Mouse (Mus musculus) lung, embryonic 15.5 days (tissue): ENCODE results near the gene Hist1h2bm. TPM values are rescaled to one million over a fixed set of nuclear protein-coding genes. Genes with fewer than 3 reads are reported as not detected.
"Not testable (repeated sequence)": the region's sequence is repeated elsewhere in the genome, so short reads cannot be mapped to it uniquely, and the experiment has no call there.

Source experiments
- ATAC-seq: fragments of 200-750 bp; cut with Nextera tagmentation; 2 replicates; pipeline ENCODE4 v1.8.0; 2017; ENCODE audit warnings: moderate number of reproducible peaks, borderline replicate concordance; ENCODE audit not compliant: low FRiP score, low TSS enrichment; ENCODE audit errors: extremely low read depth
- H3K27ac ChIP-seq: fragments of 300-500 bp; sonication (generic); 2 replicates; pipeline ENCODE4 v1.5.1; 2015; ENCODE audit warnings: moderate library complexity, mild to moderate bottlenecking, inconsistent platforms
- H3K27me3 ChIP-seq: fragments of 300-500 bp; sonication (generic); 2 replicates; pipeline ENCODE4 v1.6.1; 2015; ENCODE audit warnings: inconsistent platforms
- H3K36me3 ChIP-seq: fragments of 300-500 bp; sonication (generic); 2 replicates; pipeline ENCODE4 v1.6.1; 2015; ENCODE audit warnings: inconsistent platforms
- H3K4me1 ChIP-seq: fragments of 300-500 bp; sonication (generic); 2 replicates; pipeline ENCODE4 v1.6.1; 2015; ENCODE audit warnings: inconsistent platforms
- H3K4me2 ChIP-seq: fragments of 300-500 bp; sonication (generic); 2 replicates; pipeline ENCODE4 v1.6.1; 2015; ENCODE audit warnings: inconsistent platforms, mild to moderate bottlenecking, moderate library complexity
- H3K4me3 ChIP-seq: fragments of 300-500 bp; sonication (generic); 2 replicates; pipeline ENCODE4 v1.5.1; 2015; ENCODE audit warnings: mild to moderate bottlenecking, inconsistent platforms
- H3K9ac ChIP-seq: fragments of 300-500 bp; sonication (generic); 2 replicates; pipeline ENCODE4 v1.6.1; 2015; ENCODE audit warnings: inconsistent platforms
- H3K9me3 ChIP-seq: fragments of 300-500 bp; sonication (generic); 2 replicates; pipeline ENCODE4 v1.6.1; 2016; ENCODE audit warnings: inconsistent platforms
- WGBS: fragments of 180-500 bp; shearing (Covaris S2); methylation state at CpG from one replicate; pipeline ENCODE4 v1.1.7; 2015; 5-methylcytosine and 5-hydroxymethylcytosine counted together
- microRNA-seq: library from miRNA; unstranded; fragments of <30 nt; microRNA quantifications from one replicate; pipeline ENCODE4, GENCODE M21; 2016
- polyA plus RNA-seq: library from polyadenylated mRNA; unstranded; fragments of >200 nt; fragmentation: Nextera tagmentation; extraction: Ambion mirVana; gene quantifications from 2 replicates; pipeline ENCODE4 v1.2.1, GENCODE M21; 2015

The Hist1h2bm gene
- polyA plus RNA-seq, 1 experiment from 2014 or later = 5.5 TPM

DNA sequence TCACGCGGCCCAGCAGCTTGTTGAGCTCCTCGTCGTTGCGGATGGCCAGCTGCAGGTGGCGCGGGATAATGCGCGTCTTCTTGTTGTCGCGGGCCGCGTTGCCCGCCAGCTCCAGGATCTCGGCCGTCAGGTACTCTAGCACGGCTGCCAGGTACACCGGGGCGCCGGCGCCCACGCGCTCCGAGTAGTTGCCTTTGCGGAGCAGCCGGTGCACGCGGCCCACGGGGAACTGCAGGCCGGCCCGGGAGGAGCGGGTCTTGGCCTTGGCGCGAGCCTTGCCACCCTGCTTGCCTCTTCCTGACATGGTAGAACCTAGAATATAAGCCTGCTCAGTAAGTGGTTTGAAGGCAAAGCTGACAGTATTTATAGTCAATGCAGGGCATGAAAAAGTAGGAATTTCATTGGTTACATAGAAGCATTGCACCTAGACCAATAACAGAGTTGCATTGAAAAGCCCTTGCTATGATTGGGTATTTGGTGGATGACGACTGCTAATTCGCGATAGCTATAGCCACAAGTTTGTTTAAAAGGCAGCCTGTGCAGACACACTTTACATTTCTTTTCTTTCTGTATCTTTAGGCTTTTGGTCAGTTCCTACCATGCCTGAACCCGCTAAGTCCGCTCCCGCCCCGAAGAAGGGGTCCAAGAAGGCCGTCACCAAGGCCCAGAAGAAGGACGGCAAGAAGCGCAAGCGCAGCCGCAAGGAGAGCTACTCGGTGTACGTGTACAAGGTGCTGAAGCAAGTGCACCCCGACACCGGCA is 31.9 kb downstream of the Hist1h2bm start, which contains the start of the genes Hist1h2ak and Hist1h2bn:
TSS of gene Hist1h2ak (minus strand) at position 304 of the 762 bp plus-strand sequence.
TSS of gene Hist1h2bn (plus strand) at position 600 of the 762 bp plus-strand sequence.
- H3K27ac ChIP-seq = peak within 1 kb of the TSS; percentile 96
- H3K9me3 ChIP-seq, H3K36me3 ChIP-seq, H3K27me3 ChIP-seq: not testable (repeated sequence)
- H3K9ac ChIP-seq = peak within 1 kb of the TSS; percentile 55
- ATAC-seq = peak; percentile 92
- H3K4me3 ChIP-seq = peak within 1 kb of the TSS; percentile 47
- H3K4me2 ChIP-seq = peak within 1 kb of the TSS; percentile 70
- peaks cover 29% of the 10 kb centered on the region for H3K4me1 ChIP-seq
- under 1% methylated on average over 49 of the region's 50 CpGs for WGBS

DNA sequence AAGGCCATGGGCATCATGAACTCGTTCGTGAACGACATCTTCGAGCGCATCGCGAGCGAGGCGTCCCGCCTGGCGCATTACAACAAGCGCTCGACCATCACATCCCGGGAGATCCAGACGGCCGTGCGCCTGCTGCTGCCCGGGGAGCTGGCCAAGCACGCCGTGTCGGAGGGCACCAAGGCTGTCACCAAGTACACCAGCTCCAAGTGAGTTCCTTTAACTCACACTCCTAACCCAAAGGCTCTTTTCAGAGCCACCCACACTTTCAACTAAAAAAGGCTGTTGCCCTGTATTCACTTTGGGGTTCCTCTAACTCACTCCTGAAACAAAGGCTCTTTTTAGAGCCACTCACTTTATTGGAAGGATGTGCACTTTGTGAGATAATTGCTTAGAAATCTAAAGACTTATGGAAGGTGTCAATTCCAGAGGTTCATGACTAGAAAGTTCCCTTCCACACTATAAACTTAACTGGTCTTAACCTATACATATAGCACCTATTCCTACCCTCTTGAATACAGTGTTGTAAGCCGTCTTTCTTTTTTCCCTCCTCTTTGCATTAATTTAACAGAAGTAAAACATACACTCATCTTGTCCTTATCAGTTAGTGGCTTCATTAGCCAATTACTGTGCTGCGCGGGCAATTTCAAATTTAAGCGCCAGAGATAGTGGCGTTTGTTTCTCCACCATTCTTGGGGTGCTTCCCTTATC is 32.6 kb downstream of the Hist1h2bm start:
- Histone ChIP-seq H3K9ac (peak overlapping the region; percentile 55), H3K27ac (peak overlapping the region; percentile 96), H3K4me3 (peak overlapping the region; percentile 47), H3K4me2 (peak overlapping the region; percentile 70), H3K4me1 (peaks cover 28% of the 10 kb centered on the region)
- not testable (repeated sequence) for ATAC-seq, H3K27me3 ChIP-seq, H3K9me3 ChIP-seq, H3K36me3 ChIP-seq
- WGBS = under 1% methylated on average over 15 of the region's 26 CpGs

DNA sequence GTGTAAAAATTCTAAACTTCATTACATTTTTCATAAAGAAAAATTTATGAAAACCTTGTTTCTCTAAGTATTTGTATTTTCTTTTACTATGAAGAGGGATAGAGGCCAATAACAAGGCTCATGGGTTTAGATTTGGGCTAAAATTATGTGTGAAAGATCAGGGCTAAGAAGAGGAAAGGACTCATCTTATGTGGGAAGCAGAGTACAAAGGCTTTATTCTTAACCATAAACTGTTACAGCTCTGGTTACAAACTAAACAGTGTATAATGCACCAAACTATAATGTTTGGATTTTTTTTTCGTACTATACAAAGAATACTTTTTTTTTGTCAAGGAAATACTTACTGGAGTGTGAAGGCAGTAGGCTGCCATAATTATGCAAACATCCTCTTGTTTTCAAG is 33.9 kb downstream of the Hist1h2bm start:
- H3K9ac ChIP-seq = no peak overlapping the region
- H3K4me2 ChIP-seq = peak overlapping the region; percentile 38
- H3K4me3 ChIP-seq = 0 out of 2 replicates have a peak overlapping the region, but pooled peaks have one; percentile 17
- 49% methylated on average over 1 of the region's 1 CpGs for WGBS
- peaks cover 26% of the 10 kb centered on the region for H3K4me1 ChIP-seq
- no peaks in the 10 kb centered on the region for H3K36me3 ChIP-seq
- no peaks in the 10 kb centered on the region for H3K27me3 ChIP-seq
- ATAC-seq = no peak
- no peaks in the 10 kb centered on the region for H3K9me3 ChIP-seq
- H3K27ac ChIP-seq = no peak overlapping the region

Small RNA genes within 50 kb of the gene (microRNA-seq; reads per million reads assigned to microRNA genes)
- gene Gm44357 (not detected), gene Gm44367 (not detected), gene Gm44454 (0.56 reads per million)

Other genes with a start within 250 kb of the Hist1h2bm start
- 3.4 TPM in 2 replicates for gene Zkscan4, start 243.1 kb upstream of the Hist1h2bm start, polyA plus RNA-seq
- not detected in 2 replicates for gene Gm10065, start 242.6 kb upstream of the Hist1h2bm start, polyA plus RNA-seq
- gene AK157302, start 226.8 kb upstream of the Hist1h2bm start, polyA plus RNA-seq = 0.29 and 0.31 TPM in 2 replicates
- gene Gm11273, start 220.6 kb upstream of the Hist1h2bm start, polyA plus RNA-seq = 4.9 and 6.1 TPM in 2 replicates
- 5.5 and 6.8 TPM in 2 replicates for gene Zkscan8, start 190.9 kb upstream of the Hist1h2bm start, polyA plus RNA-seq
- 0.10 and 0.26 TPM in 2 replicates for gene Olfr1366, start 179.2 kb upstream of the Hist1h2bm start, polyA plus RNA-seq
- gene Olfr1535, start 162.2 kb upstream of the Hist1h2bm start, polyA plus RNA-seq = 0.04 TPM in 1 of 2 replicates, not detected in the other
- gene Olfr1364, start 140.3 kb upstream of the Hist1h2bm start, polyA plus RNA-seq = not detected in 2 replicates
- not detected in 2 replicates for gene Olfr1362, start 108.0 kb upstream of the Hist1h2bm start, polyA plus RNA-seq
- gene Olfr11, start 79.5 kb upstream of the Hist1h2bm start, polyA plus RNA-seq = not detected in 2 replicates
- not detected in 2 replicates for gene Olfr1361, start 58.7 kb upstream of the Hist1h2bm start, polyA plus RNA-seq
- not detected in 2 replicates for gene Olfr1360, start 44.6 kb upstream of the Hist1h2bm start, polyA plus RNA-seq
- gene Olfr1359, start 23.9 kb upstream of the Hist1h2bm start, polyA plus RNA-seq = not detected in 2 replicates
- 2.0 and 3.0 TPM in 2 replicates for gene Hist1h2bl, start 5.9 kb upstream of the Hist1h2bm start, polyA plus RNA-seq
- gene Hist1h2ai, start 5.6 kb upstream of the Hist1h2bm start, polyA plus RNA-seq = 25.5 and 29.4 TPM in 2 replicates
- 11.8 and 14.4 TPM in 2 replicates for gene Hist1h3h, start 4.4 kb upstream of the Hist1h2bm start, polyA plus RNA-seq
- 1.8 and 3.1 TPM in 2 replicates for gene Hist1h4j, start 13.0 kb downstream of the Hist1h2bm start, polyA plus RNA-seq
- gene Hist1h4k, start 28.5 kb downstream of the Hist1h2bm start, polyA plus RNA-seq = 3.1 and 6.3 TPM in 2 replicates
- gene Hist1h2ak, start 31.8 kb downstream of the Hist1h2bm start, polyA plus RNA-seq = 43.1 and 47.1 TPM in 2 replicates
- gene Hist1h2bn, start 32.1 kb downstream of the Hist1h2bm start, polyA plus RNA-seq = 5.5 and 6.1 TPM in 2 replicates
- 41.4 and 42.0 TPM in 2 replicates for gene Hist1h1b, start 58.6 kb downstream of the Hist1h2bm start, polyA plus RNA-seq
- gene Hist1h3i, start 61.3 kb downstream of the Hist1h2bm start, polyA plus RNA-seq = 137 and 172 TPM in 2 replicates
- gene Hist1h2an, start 65.2 kb downstream of the Hist1h2bm start, polyA plus RNA-seq = 10.7 and 22.4 TPM in 2 replicates
- 2.1 and 3.1 TPM in 2 replicates for gene Hist1h2bp, start 65.4 kb downstream of the Hist1h2bm start, polyA plus RNA-seq
- 23.1 and 31.1 TPM in 2 replicates for gene Hist1h2bq, start 88.2 kb downstream of the Hist1h2bm start, polyA plus RNA-seq
- 1.7 TPM in 1 of 2 replicates, not detected in the other for gene Hist1h2ao, start 88.4 kb downstream of the Hist1h2bm start, polyA plus RNA-seq
- gene Hist1h4m, start 89.7 kb downstream of the Hist1h2bm start, polyA plus RNA-seq = not detected in 2 replicates
- gene Hist1h4n, start 110.2 kb downstream of the Hist1h2bm start, polyA plus RNA-seq = 19.5 and 22.5 TPM in 2 replicates
- gene Hist1h2ap, start 111.5 kb downstream of the Hist1h2bm start, polyA plus RNA-seq = 3,976 and 4,351 TPM in 2 replicates
- 26.7 and 30.8 TPM in 2 replicates for gene Hist1h2br, start 111.7 kb downstream of the Hist1h2bm start, polyA plus RNA-seq
- 11.6 and 13.3 TPM in 2 replicates for gene Zfp184, start 223.1 kb downstream of the Hist1h2bm start, polyA plus RNA-seq